Mouse (Mus musculus): Measurements from ENCODE around the gene Obox3.
"Not testable (repeated sequence)": the region's sequence is repeated elsewhere in the genome, so short reads cannot be mapped to it uniquely, and the experiment has no call there.

Obox3 gene

GRCm38 (mm10) chr7:15639802-15640201 is at the start of gene Obox3:
Gene Obox3, minus strand, starts transcription at chr7:15639902.
- DNase-seq, result not testable (repeated sequence)

GRCm38 (mm10) chr7:15509411-15509810 is 130.3 kb downstream of the Obox3 start:
- not testable (repeated sequence) for DNase-seq
